Mouse (Mus musculus) cerebral cortex, adult 2 months (tissue): ENCODE results near the gene Sema7a.

ENCODE experiments used
- WGBS: fragments of 180-500 bp; shearing (Covaris S2); methylation state at CpG from one replicate; pipeline ENCODE4 v1.1.7; 2018; 5-methylcytosine and 5-hydroxymethylcytosine counted together

Gene Sema7a

GRCm38 (mm10) chr9:58011027-58011426, 71.1 kb downstream of the Sema7a start:
- WGBS, result 80% methylated on average over 7 of the region's 7 CpGs

GRCm38 (mm10) chr9:58011552-58011951, 71.6 kb downstream of the Sema7a start:
- WGBS, result 92% methylated on average over 8 of the region's 8 CpGs
